Mouse (Mus musculus): ENCODE data around the gene Prpf8. TPM values are rescaled to one million over a fixed set of nuclear protein-coding genes. Genes with fewer than 3 reads are reported as not detected.
A peak's percentile ranks its signal among the peaks of the same experiment; 100 is the strongest.

The Prpf8 gene
- polyA plus RNA-seq, 1 experiment: 110 TPM

GRCm38 (mm10) chr11:75531469-75532242 lies 45.0 kb downstream of the Prpf8 start, which contains the start of gene Slc43a2:
Gene Slc43a2, plus strand, starts transcription at chr11:75531694.
- peak; percentile 47; the same call in 1 of the 2 replicates for TF ChIP-seq POLR2A (IDR thresholded peaks at IDR 0.05; ENCODE audit: borderline replicate concordance, insufficient read depth, low read length)
- TF ChIP-seq CTCF (IDR thresholded peaks at IDR 0.05; ENCODE audit: borderline replicate concordance, insufficient read depth, low read depth, low read length): no peak
- DNase-seq: peak; percentile 97 to 99
- H3K27me3 ChIP-seq (ENCODE audit: control insufficient read depth, insufficient read depth, low read length): no peaks in the 10 kb centered on the region
- peak within 1 kb of the TSS; percentile 98 for H3K27ac ChIP-seq (ENCODE audit: insufficient read depth, low read length)
- peaks cover 10% of the 10 kb centered on the region for H3K4me1 ChIP-seq (ENCODE audit: control insufficient read depth, insufficient read depth, low read length)
- under 1% methylated on average over 62 of the region's 62 CpGs for WGBS
- H3K4me3 ChIP-seq (replicated peaks; ENCODE audit: insufficient read depth, low read depth, low read length): peak within 1 kb of the TSS; percentile 96

DNA sequence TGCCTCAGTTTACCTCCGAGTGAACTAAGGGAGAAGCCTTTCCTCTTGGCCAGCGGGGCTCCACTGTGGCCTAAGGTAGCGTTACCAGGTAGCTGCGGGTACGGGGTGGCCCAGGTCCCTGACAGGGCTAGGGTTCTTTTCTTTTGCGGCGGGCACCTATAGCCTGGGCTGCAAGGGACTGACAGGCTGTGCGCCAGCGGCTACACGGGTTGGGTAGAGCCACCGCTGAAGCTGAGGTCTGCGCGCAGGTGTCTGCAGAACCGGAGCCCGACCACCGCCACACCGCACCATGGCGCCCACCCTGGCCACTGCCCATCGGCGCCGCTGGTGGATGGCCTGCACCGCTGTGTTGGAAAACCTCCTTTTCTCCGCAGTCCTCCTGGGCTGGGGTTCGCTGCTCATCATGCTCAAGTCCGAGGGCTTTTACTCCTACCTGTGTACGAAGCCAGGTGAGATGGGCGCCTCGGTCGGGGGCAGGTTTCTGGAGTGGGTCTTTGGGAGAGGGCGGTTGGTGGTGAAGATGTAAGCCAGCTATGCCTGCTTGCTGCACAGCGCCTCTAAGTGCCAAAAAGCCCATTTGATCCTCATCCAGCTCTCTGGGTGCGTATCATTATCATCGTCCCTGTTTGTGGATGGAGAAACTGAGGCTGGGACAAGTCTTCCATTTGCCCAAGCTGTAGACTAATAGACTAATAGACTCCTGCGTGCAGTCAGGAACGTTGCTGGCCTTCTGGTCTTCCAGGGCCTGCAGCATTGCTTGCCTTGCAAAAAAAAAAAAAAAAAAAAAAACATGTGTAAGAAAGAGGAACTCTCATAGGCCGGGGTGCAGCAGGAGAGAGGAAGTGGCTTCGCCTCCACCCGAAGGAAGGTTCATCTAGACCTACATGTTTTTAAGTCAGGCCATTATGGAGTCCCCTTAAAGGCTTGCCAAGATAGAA lies 46.0 kb downstream of the Prpf8 start:
- H3K4me1 ChIP-seq (ENCODE audit: control insufficient read depth, insufficient read depth, low read length): peaks cover 19% of the 10 kb centered on the region
- 1% methylated on average over 38 of the region's 38 CpGs for WGBS
- peak; percentile 47; the same call in 1 of the 2 replicates for TF ChIP-seq POLR2A (IDR thresholded peaks at IDR 0.05; ENCODE audit: borderline replicate concordance, insufficient read depth, low read length)
- TF ChIP-seq CTCF (IDR thresholded peaks at IDR 0.05; ENCODE audit: borderline replicate concordance, insufficient read depth, low read depth, low read length): no peak

GRCm38 (mm10) chr11:75533314-75534015 lies 46.8 kb downstream of the Prpf8 start:
- TF ChIP-seq CTCF (IDR thresholded peaks at IDR 0.05; ENCODE audit: borderline replicate concordance, insufficient read depth, low read depth, low read length) (no peak), POLR2A (IDR thresholded peaks at IDR 0.05; ENCODE audit: borderline replicate concordance, insufficient read depth, low read length) (no peak)
- Histone ChIP-seq H3K27me3 (ENCODE audit: control insufficient read depth, insufficient read depth, low read length) (no peaks in the 10 kb centered on the region), H3K4me3 (replicated peaks; ENCODE audit: insufficient read depth, low read depth, low read length) (peak overlapping the region; percentile 96), H3K27ac (ENCODE audit: insufficient read depth, low read length) (peak overlapping the region; percentile 92), H3K4me1 (ENCODE audit: control insufficient read depth, insufficient read depth, low read length) (peaks cover 28% of the 10 kb centered on the region)
- no peak for DNase-seq
- WGBS: 9% methylated on average over 6 of the region's 6 CpGs

More for the DNA sequence above, 46.0 kb downstream of the Prpf8 start:
- peak overlapping the region; percentile 96 for H3K4me3 ChIP-seq (replicated peaks; ENCODE audit: insufficient read depth, low read depth, low read length)
- peak overlapping the region; percentile 92 for H3K27ac ChIP-seq (ENCODE audit: insufficient read depth, low read length)
- H3K27me3 ChIP-seq (ENCODE audit: control insufficient read depth, insufficient read depth, low read length): no peaks in the 10 kb centered on the region
- peak in 1 of 2 experiments; percentile 67 for DNase-seq

DNA sequence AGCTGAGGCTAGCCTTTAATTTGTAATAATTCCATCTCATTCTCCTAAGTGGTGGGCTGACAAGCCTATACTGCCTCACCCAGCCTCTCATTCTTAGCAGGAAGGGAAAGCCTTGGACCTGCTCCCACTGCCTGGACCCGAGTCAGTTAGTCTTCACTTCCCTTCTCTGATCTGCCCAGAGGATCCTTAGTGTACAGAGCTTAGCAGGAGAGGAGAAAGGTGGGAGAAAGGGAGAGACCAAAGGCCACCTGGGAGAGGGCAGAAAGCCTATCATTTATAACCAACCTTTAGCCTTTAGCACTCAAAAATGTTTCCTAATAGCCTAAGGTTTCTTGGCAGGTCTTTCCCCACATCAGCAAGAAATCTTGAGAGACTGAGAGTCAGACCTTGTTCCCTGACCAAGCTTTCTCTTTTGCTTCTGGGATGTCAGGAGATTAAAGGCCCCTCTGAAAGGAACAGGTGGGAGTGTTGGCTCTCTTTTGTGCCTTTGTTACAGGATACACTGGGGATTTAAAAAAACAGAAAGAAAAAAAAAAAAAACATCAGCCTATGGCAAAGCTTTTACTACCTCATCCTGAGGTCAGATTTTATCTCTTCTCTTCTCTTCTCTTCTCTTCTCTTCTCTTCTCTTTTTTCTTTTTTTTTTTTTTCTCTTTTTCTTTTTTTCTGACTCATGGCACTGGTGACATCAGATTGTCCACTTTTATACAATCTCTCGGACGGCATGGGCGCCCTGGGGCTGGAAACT lies 47.8 kb downstream of the Prpf8 start:
- H3K4me3 ChIP-seq (replicated peaks; ENCODE audit: insufficient read depth, low read depth, low read length): peak overlapping the region; percentile 45
- TF ChIP-seq CTCF (IDR thresholded peaks at IDR 0.05; ENCODE audit: borderline replicate concordance, insufficient read depth, low read depth, low read length) (no peak), POLR2A (IDR thresholded peaks at IDR 0.05; ENCODE audit: borderline replicate concordance, insufficient read depth, low read length) (no peak)
- WGBS: 17% methylated on average over 4 of the region's 4 CpGs
- peak; percentile 58 to 61 for DNase-seq
- H3K27ac ChIP-seq (ENCODE audit: insufficient read depth, low read length): peak overlapping the region; percentile 66
- H3K4me1 ChIP-seq (ENCODE audit: control insufficient read depth, insufficient read depth, low read length): peaks cover 37% of the 10 kb centered on the region
- H3K27me3 ChIP-seq (ENCODE audit: control insufficient read depth, insufficient read depth, low read length): no peaks in the 10 kb centered on the region

DNA sequence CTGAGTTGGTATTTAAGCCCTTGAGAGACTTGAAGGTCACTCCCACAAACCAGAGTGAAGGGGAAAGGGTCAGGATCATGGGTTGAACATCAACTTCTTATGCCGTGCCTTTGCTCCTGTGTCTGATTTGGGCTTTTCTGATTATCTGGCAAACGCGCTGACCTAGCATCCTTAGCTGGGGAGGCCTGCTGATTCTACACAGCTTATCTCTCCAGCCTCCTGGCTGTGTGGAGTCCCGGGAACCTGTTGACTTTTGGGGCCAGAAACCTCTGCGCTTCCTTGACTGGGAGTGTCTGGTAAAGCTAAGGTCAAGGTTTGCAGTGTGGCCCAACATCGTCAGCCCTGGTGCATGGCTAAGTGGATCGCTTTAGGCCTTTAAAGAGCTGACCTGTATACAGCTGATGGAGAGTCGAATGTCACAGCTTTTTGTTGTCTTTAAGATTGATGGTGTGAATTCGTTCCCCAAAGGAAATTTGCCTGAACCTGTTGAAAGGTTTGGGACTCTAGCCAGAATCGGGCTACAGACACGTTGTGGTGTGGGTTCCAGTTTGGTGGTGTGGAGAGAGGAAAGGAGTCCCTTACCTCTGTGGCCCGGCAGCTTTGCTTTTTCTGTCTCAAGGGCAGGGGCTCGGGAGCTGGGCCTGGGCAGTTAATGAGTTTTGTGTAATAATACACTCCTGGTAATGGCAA lies 48.6 kb downstream of the Prpf8 start:
- H3K4me1 ChIP-seq (ENCODE audit: control insufficient read depth, insufficient read depth, low read length): peaks cover 42% of the 10 kb centered on the region
- 24% methylated on average over 13 of the region's 13 CpGs for WGBS

GRCm38 (mm10) chr11:75536255-75537024 lies 49.8 kb downstream of the Prpf8 start:
- H3K4me1 ChIP-seq (ENCODE audit: control insufficient read depth, insufficient read depth, low read length): peaks cover 54% of the 10 kb centered on the region
- WGBS: 69% methylated on average over 12 of the region's 12 CpGs
- no peak overlapping the region for H3K4me3 ChIP-seq (replicated peaks; ENCODE audit: insufficient read depth, low read depth, low read length)
- peak overlapping the region; percentile 90 for H3K27ac ChIP-seq (ENCODE audit: insufficient read depth, low read length)
- no peak for TF ChIP-seq POLR2A (IDR thresholded peaks at IDR 0.05; ENCODE audit: borderline replicate concordance, insufficient read depth, low read length)
- no peak for TF ChIP-seq CTCF (IDR thresholded peaks at IDR 0.05; ENCODE audit: borderline replicate concordance, insufficient read depth, low read depth, low read length)
- H3K27me3 ChIP-seq (ENCODE audit: control insufficient read depth, insufficient read depth, low read length): no peaks in the 10 kb centered on the region
- DNase-seq: no peak

More for the DNA sequence above, 48.6 kb downstream of the Prpf8 start:
- no peak for TF ChIP-seq POLR2A (IDR thresholded peaks at IDR 0.05; ENCODE audit: borderline replicate concordance, insufficient read depth, low read length)
- no peak for TF ChIP-seq CTCF (IDR thresholded peaks at IDR 0.05; ENCODE audit: borderline replicate concordance, insufficient read depth, low read depth, low read length)
- H3K27me3 ChIP-seq (ENCODE audit: control insufficient read depth, insufficient read depth, low read length): no peaks in the 10 kb centered on the region
- peak overlapping the region; percentile 45 for H3K4me3 ChIP-seq (replicated peaks; ENCODE audit: insufficient read depth, low read depth, low read length)
- peak; percentile 61 to 64 for DNase-seq
- peak overlapping the region; percentile 66 for H3K27ac ChIP-seq (ENCODE audit: insufficient read depth, low read length)
